Mouse (Mus musculus): Measurements from ENCODE around the gene Olfr1335.
"Not testable (repeated sequence)": the region's sequence is repeated elsewhere in the genome, so short reads cannot be mapped to it uniquely, and the experiment has no call there.

DNA sequence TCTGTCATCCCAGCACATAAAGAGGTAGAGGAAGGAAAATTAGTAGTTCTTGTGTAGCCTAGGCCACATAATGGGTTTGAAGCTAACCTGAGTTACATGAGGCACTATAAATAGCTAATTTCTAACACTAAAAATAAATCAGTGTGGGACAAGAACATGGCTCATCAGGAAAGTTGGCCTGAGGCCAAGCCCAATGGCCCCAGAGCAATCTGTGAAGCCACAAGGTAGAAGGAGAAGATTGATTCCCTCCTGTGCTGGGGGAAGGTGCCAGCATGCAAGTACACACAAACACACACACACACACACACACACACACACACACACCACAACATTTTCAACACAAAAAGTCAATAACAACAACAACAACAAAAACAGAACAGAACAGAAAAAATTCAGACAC, 16.9 kb downstream of the Olfr1335 start:
- TF ChIP-seq CTCF (IDR thresholded peaks at IDR 0.05); POLR2A (IDR thresholded peaks at IDR 0.05; ENCODE audit: insufficient read depth, low read depth, low read length): not testable (repeated sequence)
